Mouse (Mus musculus): ENCODE data around the gene Hipk2. TPM values are rescaled to one million over a fixed set of nuclear protein-coding genes. Genes with fewer than 3 reads are reported as not detected.

Gene Hipk2
- polyA plus RNA-seq, 1 experiment from 2014 or later = 38.4 TPM

DNA sequence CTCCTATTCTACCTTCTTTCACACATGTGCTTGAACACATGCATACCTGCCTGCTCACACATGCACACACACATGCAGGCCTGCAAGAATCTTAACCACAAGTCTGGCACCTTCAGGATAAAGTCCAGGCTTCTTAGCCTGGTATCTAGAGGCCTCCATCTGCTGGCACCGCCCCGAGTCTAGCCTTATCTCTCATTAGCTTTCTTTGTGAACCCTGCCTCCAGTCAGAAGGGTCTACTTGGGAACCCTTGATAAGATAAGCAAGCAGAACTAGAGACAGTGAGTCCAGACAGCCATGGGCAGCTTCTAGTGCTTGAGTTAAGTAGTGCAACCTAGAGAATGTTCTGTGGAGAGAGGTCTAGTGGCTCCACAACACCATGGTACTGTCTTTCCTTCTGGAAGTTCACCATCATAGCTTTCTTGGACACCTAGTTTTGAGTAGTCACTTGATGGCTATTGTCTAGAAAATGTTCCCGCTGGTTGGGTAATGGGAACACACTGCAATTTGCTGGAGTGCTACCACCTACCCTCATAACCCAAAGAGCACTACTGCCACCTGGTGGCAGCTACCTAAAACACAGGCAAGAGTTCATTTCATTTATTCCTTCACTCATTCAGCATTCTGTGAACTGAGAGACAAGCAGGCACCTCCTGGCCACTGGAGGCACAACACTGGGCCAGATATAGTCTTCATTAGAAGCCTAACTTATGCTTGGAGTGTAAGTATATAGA is 35.0 kb upstream of the Hipk2 start:
- DNase-seq (ENCODE audit: low spot score) = peak; percentile 80
- Histone ChIP-seq H3K4me1 (replicated peaks; ENCODE audit: control insufficient read depth, insufficient read depth, low read length) (no peaks in the 10 kb centered on the region; the same call in 1 of the 2 replicates), H3K36me3 (ENCODE audit: control insufficient read depth, insufficient read depth, low read length) (no peaks in the 10 kb centered on the region), H3K27ac (ENCODE audit: low read depth, low read length) (no peak overlapping the region), H3K9me3 (ENCODE audit: control insufficient read depth, low read length) (no peaks in the 10 kb centered on the region), H3K9ac (ENCODE audit: low read depth, low read length) (no peak overlapping the region), H3K4me2 (replicated peaks; ENCODE audit: low read depth, low read length) (no peak overlapping the region), H3K4me3 (ENCODE audit: low read depth, low read length) (no peak overlapping the region), H3K27me3 (ENCODE audit: control insufficient read depth, insufficient read depth, low read length) (no peaks in the 10 kb centered on the region)
- ATAC-seq (ENCODE audit: low FRiP score) = peak; percentile 47; the same call in 1 of the 2 replicates
- 74% methylated on average over 3 of the region's 3 CpGs for WGBS

DNA sequence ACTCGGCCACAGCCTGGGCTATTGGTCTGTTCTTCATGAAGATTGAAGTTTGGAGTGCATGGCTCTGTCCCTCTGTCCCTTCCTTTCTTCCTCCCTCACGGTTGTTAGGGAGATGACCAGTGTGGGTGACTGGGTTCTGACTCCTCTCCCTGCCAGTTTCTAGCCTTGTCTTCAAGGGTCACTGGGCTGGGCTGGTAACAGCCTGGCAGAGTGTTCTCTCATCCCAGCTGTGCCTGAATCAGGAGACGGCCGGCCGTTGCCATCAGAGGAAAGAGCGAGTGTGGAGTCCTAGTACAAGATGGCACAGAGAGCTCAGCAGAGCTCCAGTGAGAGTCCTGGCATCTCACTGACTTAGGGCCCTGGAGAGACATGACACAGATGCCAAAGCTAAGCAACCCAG is 32.4 kb upstream of the Hipk2 start:
- DNase-seq (ENCODE audit: low spot score) = no peak
- no peak for ATAC-seq (ENCODE audit: low FRiP score)
- H3K27ac ChIP-seq (ENCODE audit: low read depth, low read length) = no peak overlapping the region
- H3K27me3 ChIP-seq (ENCODE audit: control insufficient read depth, insufficient read depth, low read length) = no peaks in the 10 kb centered on the region
- H3K4me2 ChIP-seq (replicated peaks; ENCODE audit: low read depth, low read length) = no peak overlapping the region
- no peak overlapping the region for H3K4me3 ChIP-seq (ENCODE audit: low read depth, low read length)
- 80% methylated on average over 6 of the region's 6 CpGs for WGBS
- H3K36me3 ChIP-seq (ENCODE audit: control insufficient read depth, insufficient read depth, low read length) = no peaks in the 10 kb centered on the region
- H3K9ac ChIP-seq (ENCODE audit: low read depth, low read length) = no peak overlapping the region
- H3K9me3 ChIP-seq (ENCODE audit: control insufficient read depth, low read length) = no peaks in the 10 kb centered on the region
- no peaks in the 10 kb centered on the region; the same call in 1 of the 2 replicates for H3K4me1 ChIP-seq (replicated peaks; ENCODE audit: control insufficient read depth, insufficient read depth, low read length)

DNA sequence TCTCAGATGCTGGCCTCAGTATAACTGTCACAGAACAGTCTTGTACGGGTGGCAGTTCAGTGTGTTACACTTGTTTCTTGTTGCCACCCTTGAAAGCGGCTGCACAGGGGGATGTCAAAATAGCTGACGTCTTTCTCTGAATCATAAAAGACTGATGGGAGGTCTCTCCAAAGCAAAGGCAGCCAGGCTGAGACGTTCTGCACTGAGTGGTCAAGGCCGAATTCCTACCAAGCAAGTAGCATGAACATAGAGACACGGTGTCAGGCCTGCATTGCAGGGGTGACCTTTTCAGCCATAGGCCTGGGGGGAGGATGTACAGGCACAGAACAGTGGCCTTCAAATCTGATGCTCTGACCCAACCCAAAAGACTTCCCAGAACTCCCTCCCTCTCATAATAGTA is 30.0 kb upstream of the Hipk2 start:
- DNase-seq (ENCODE audit: low spot score) (no peak), ATAC-seq (ENCODE audit: low FRiP score) (no peak)
- no peak overlapping the region for H3K9ac ChIP-seq (ENCODE audit: low read depth, low read length)
- no peaks in the 10 kb centered on the region for H3K27me3 ChIP-seq (ENCODE audit: control insufficient read depth, insufficient read depth, low read length)
- no peaks in the 10 kb centered on the region for H3K36me3 ChIP-seq (ENCODE audit: control insufficient read depth, insufficient read depth, low read length)
- no peaks in the 10 kb centered on the region for H3K4me1 ChIP-seq (replicated peaks; ENCODE audit: control insufficient read depth, insufficient read depth, low read length)
- 65% methylated on average over 6 of the region's 6 CpGs for WGBS
- no peak overlapping the region for H3K4me2 ChIP-seq (replicated peaks; ENCODE audit: low read depth, low read length)
- H3K27ac ChIP-seq (ENCODE audit: low read depth, low read length) = no peak overlapping the region
- H3K4me3 ChIP-seq (ENCODE audit: low read depth, low read length) = no peak overlapping the region
- no peaks in the 10 kb centered on the region for H3K9me3 ChIP-seq (ENCODE audit: control insufficient read depth, low read length)

DNA sequence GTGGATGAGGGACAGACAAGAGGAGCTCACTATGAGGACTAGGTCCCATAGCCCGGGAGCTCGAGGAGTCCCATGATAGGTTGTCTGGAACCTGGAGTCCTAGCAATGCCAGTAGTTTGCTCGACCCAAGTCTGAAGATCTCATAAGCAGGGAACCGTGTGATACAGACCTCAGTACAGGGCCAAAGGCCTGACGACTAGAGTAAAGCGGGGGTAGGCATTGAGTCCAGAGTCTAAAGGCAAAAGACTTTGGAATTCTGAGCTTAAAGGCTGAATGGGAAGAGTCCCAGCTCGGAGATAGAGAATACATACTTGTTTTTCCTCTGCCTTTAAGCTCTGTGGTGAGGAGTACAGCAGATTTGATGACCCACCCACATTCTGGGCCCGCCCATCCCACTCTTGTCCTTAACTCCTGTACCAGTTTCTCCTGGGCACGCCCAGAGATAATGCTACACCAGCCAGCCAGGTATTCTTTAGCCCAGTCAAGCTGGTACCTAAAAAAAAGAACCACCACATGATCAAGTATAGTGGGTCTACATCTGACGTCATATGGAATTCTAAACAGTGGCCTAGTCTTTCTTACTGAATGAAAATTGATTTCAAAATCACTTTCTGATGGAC is 27.0 kb upstream of the Hipk2 start:
- Histone ChIP-seq H3K27me3 (ENCODE audit: control insufficient read depth, insufficient read depth, low read length) (no peaks in the 10 kb centered on the region), H3K9ac (ENCODE audit: low read depth, low read length) (no peak overlapping the region), H3K4me3 (ENCODE audit: low read depth, low read length) (no peak overlapping the region), H3K4me2 (replicated peaks; ENCODE audit: low read depth, low read length) (no peak overlapping the region), H3K36me3 (ENCODE audit: control insufficient read depth, insufficient read depth, low read length) (no peaks in the 10 kb centered on the region), H3K27ac (ENCODE audit: low read depth, low read length) (no peak overlapping the region), H3K9me3 (ENCODE audit: control insufficient read depth, low read length) (no peaks in the 10 kb centered on the region), H3K4me1 (replicated peaks; ENCODE audit: control insufficient read depth, insufficient read depth, low read length) (no peaks in the 10 kb centered on the region)
- 91% methylated on average over 10 of the region's 10 CpGs for WGBS
- DNase-seq (ENCODE audit: low spot score) (no peak), ATAC-seq (ENCODE audit: low FRiP score) (no peak)

DNA sequence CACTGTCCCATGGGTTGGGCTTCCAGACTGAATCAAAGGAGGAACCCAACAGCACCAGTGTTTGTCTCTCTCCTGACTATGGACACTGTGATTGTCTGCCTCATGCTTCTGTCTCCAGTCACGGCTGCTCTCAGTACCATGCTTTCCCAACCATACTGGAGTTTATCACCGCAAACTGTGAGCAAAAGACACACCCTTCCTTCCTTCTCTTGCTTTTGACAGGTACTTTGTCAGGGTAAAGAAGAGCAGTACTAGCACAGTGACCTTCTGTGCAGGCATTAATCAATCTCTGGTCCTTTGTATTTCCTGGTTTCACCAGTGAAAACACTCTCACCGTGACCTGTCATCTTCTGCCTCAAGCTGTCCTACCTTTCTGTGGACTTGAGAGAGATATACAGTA is 25.7 kb upstream of the Hipk2 start:
- 80% methylated on average over 3 of the region's 3 CpGs for WGBS
- Histone ChIP-seq H3K4me1 (replicated peaks; ENCODE audit: control insufficient read depth, insufficient read depth, low read length) (no peaks in the 10 kb centered on the region), H3K9ac (ENCODE audit: low read depth, low read length) (no peak overlapping the region), H3K4me3 (ENCODE audit: low read depth, low read length) (no peak overlapping the region), H3K9me3 (ENCODE audit: control insufficient read depth, low read length) (no peaks in the 10 kb centered on the region), H3K27ac (ENCODE audit: low read depth, low read length) (no peak overlapping the region), H3K27me3 (ENCODE audit: control insufficient read depth, insufficient read depth, low read length) (no peaks in the 10 kb centered on the region), H3K4me2 (replicated peaks; ENCODE audit: low read depth, low read length) (no peak overlapping the region), H3K36me3 (ENCODE audit: control insufficient read depth, insufficient read depth, low read length) (no peaks in the 10 kb centered on the region)
- no peak for DNase-seq (ENCODE audit: low spot score)
- ATAC-seq (ENCODE audit: low FRiP score) = no peak

DNA sequence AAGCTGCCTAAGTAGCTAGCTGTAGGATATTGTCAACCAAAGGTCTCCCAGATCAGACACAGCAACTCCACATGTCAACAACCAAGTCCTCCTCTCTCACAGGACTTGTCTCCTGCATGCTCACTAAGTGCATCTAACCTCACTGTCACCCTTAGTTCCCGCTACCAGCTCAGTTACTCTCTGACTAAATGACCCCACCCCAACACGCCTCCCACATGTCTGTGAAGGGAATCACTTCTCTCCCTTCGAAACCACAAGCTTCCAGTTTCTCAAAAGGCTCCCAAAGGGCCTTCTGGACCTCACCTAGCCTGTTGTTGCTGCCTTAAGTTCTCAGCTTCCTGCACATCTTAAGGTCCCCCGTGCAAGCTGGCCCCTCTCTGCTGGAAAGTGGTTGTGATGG is 25.2 kb upstream of the Hipk2 start:
- no peak overlapping the region for H3K4me3 ChIP-seq (ENCODE audit: low read depth, low read length)
- H3K9me3 ChIP-seq (ENCODE audit: control insufficient read depth, low read length) = no peaks in the 10 kb centered on the region
- 83% methylated on average over 4 of the region's 4 CpGs for WGBS
- ATAC-seq (ENCODE audit: low FRiP score) (no peak), DNase-seq (ENCODE audit: low spot score) (no peak)
- H3K9ac ChIP-seq (ENCODE audit: low read depth, low read length) = no peak overlapping the region
- H3K36me3 ChIP-seq (ENCODE audit: control insufficient read depth, insufficient read depth, low read length) = no peaks in the 10 kb centered on the region
- no peak overlapping the region for H3K4me2 ChIP-seq (replicated peaks; ENCODE audit: low read depth, low read length)
- H3K27me3 ChIP-seq (ENCODE audit: control insufficient read depth, insufficient read depth, low read length) = no peaks in the 10 kb centered on the region
- H3K4me1 ChIP-seq (replicated peaks; ENCODE audit: control insufficient read depth, insufficient read depth, low read length) = no peaks in the 10 kb centered on the region
- no peak overlapping the region for H3K27ac ChIP-seq (ENCODE audit: low read depth, low read length)

DNA sequence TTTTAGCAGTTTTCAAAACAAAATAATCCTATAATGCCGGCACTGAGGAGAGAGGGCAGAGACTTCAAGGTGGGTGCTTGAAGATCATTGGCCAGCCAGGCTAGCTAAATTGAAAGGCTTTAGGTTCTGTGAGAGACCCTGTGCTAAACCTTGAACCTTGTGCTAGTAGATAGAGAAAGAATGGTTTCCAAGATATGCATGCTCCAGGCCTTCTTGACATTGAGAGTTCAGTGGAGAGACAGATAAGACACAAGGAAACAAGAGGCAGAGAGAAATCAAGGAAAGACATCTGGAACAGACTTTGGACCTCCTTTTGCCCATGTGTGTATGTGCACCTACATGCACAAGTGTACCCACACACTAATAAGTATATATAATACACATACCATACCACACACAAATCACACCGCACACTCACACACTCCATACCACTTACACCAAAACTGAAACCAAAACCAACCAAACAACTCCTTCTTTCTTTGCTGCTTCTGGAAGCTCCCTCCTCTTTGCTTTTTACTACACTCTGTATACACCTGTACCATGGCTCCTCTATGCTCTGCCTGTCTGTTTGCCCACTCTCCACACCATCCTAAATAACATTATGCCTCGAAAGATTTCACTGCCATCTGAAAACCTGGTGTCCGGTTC is 24.6 kb upstream of the Hipk2 start:
- ATAC-seq (ENCODE audit: low FRiP score) = no peak
- 93% methylated on average over 4 of the region's 4 CpGs for WGBS
- no peaks in the 10 kb centered on the region for H3K36me3 ChIP-seq (ENCODE audit: control insufficient read depth, insufficient read depth, low read length)

DNA sequence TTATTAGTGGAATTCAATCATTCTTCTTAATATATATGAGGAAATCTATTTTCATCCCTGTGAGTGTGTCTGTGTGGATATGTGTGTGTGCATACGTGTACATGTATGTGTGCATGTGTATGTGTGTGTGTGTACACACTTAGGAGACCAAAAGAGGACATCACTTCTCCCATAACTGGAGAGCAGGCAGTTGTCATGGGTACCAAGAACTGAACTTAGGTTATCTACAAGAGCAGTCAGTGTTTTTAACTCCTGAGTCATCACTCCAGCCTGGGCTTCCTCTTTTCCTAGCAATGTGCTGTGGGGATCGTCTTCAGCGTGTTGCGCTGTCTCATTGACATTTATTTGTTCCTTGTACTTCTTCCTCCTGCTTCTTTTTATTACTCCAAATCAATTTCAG is 24.1 kb upstream of the Hipk2 start:
- H3K27me3 ChIP-seq (ENCODE audit: control insufficient read depth, insufficient read depth, low read length) = no peaks in the 10 kb centered on the region
- no peak overlapping the region for H3K4me3 ChIP-seq (ENCODE audit: low read depth, low read length)
- ATAC-seq (ENCODE audit: low FRiP score) = no peak
- 86% methylated on average over 4 of the region's 4 CpGs for WGBS
- no peak for DNase-seq (ENCODE audit: low spot score)
- no peaks in the 10 kb centered on the region for H3K4me1 ChIP-seq (replicated peaks; ENCODE audit: control insufficient read depth, insufficient read depth, low read length)
- H3K27ac ChIP-seq (ENCODE audit: low read depth, low read length) = no peak overlapping the region
- no peaks in the 10 kb centered on the region for H3K36me3 ChIP-seq (ENCODE audit: control insufficient read depth, insufficient read depth, low read length)
- no peak overlapping the region for H3K4me2 ChIP-seq (replicated peaks; ENCODE audit: low read depth, low read length)
- no peak overlapping the region for H3K9ac ChIP-seq (ENCODE audit: low read depth, low read length)
- H3K9me3 ChIP-seq (ENCODE audit: control insufficient read depth, low read length) = no peaks in the 10 kb centered on the region

More for the DNA sequence above, 24.6 kb upstream of the Hipk2 start:
- Histone ChIP-seq H3K4me2 (replicated peaks; ENCODE audit: low read depth, low read length) (no peak overlapping the region), H3K4me1 (replicated peaks; ENCODE audit: control insufficient read depth, insufficient read depth, low read length) (no peaks in the 10 kb centered on the region), H3K9ac (ENCODE audit: low read depth, low read length) (no peak overlapping the region), H3K27ac (ENCODE audit: low read depth, low read length) (no peak overlapping the region), H3K9me3 (ENCODE audit: control insufficient read depth, low read length) (no peaks in the 10 kb centered on the region), H3K4me3 (ENCODE audit: low read depth, low read length) (no peak overlapping the region), H3K27me3 (ENCODE audit: control insufficient read depth, insufficient read depth, low read length) (no peaks in the 10 kb centered on the region)
- DNase-seq (ENCODE audit: low spot score) = no peak

DNA sequence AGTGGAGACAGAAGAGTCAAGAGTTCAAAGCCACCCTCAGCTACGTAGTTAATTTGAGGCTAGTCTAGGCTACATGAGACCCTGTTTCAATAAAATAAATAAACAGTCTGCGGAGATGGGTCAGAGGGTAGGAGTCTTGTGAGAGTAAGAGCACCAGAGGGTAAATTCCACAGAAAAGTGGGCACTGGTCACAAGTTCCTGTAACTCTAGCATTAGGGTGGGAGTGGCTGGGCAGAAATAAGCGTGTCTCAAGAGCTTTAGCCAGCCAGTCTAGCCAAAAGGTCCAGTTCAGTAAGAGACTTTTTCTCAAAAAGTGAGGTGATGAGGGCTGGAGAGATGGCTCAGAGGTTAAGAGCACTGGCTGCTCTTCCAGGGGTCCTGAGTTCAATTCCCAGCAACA is 17.6 kb upstream of the Hipk2 start:
- no peak for ATAC-seq (ENCODE audit: low FRiP score)
- Histone ChIP-seq H3K9me3 (ENCODE audit: control insufficient read depth, low read length) (no peaks in the 10 kb centered on the region), H3K9ac (ENCODE audit: low read depth, low read length) (no peak overlapping the region), H3K4me3 (ENCODE audit: low read depth, low read length) (no peak overlapping the region), H3K4me2 (replicated peaks; ENCODE audit: low read depth, low read length) (no peak overlapping the region), H3K27ac (ENCODE audit: low read depth, low read length) (no peak overlapping the region), H3K27me3 (ENCODE audit: control insufficient read depth, insufficient read depth, low read length) (no peaks in the 10 kb centered on the region), H3K4me1 (replicated peaks; ENCODE audit: control insufficient read depth, insufficient read depth, low read length) (no peaks in the 10 kb centered on the region), H3K36me3 (ENCODE audit: control insufficient read depth, insufficient read depth, low read length) (no peaks in the 10 kb centered on the region)
- WGBS = 67% methylated on average over 3 of the region's 3 CpGs
- DNase-seq (ENCODE audit: low spot score) = no peak
